Mouse (Mus musculus): ENCODE data around the gene Vps37b. TPM values are rescaled to one million over a fixed set of nuclear protein-coding genes. Genes with fewer than 3 reads are reported as not detected.

The Vps37b gene
- polyA plus RNA-seq, 1 experiment, result 41.7 TPM

GRCm38 (mm10) chr5:123989941-123990885 is 41.9 kb downstream of the Vps37b start:
- Histone ChIP-seq H3K4me1 (ENCODE audit: control insufficient read depth, insufficient read depth, low read length) (peaks cover 12% of the 10 kb centered on the region; the same call in 1 of the 2 replicates), H3K27ac (ENCODE audit: insufficient read depth, low read length) (no peak overlapping the region), H3K4me3 (replicated peaks; ENCODE audit: insufficient read depth, low read depth, low read length) (no peak overlapping the region), H3K27me3 (ENCODE audit: control insufficient read depth, insufficient read depth, low read length) (no peaks in the 10 kb centered on the region)
- WGBS, result 49% methylated on average over 20 of the region's 20 CpGs
- TF ChIP-seq POLR2A (IDR thresholded peaks at IDR 0.05; ENCODE audit: borderline replicate concordance, insufficient read depth, low read length), result no peak
- no peak for TF ChIP-seq CTCF (IDR thresholded peaks at IDR 0.05; ENCODE audit: borderline replicate concordance, insufficient read depth, low read depth, low read length)
- no peak for DNase-seq

DNA sequence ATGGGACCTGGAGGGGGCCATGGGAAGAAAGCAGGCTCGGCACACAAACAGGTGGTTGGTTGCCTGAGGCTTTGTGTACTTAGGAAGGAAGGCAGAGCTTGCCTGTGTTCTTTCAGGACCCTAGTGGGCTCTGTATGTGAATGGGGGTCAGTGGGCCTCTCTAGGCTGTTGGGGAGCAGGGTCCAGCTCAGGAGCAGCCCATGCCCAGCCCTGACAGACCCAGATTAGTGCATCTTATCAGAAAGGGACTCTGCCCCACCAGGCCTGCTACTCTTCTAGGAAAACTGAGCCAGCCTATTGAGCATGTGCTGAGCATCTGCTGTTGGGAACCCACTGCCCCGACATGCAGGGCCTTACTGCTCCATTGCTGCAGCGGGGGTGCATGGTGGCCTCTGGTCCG is 44.6 kb downstream of the Vps37b start:
- Histone ChIP-seq H3K27me3 (ENCODE audit: control insufficient read depth, insufficient read depth, low read length) (no peaks in the 10 kb centered on the region), H3K4me3 (replicated peaks; ENCODE audit: insufficient read depth, low read depth, low read length) (no peak overlapping the region), H3K4me1 (ENCODE audit: control insufficient read depth, insufficient read depth, low read length) (peaks cover 12% of the 10 kb centered on the region; the same call in 1 of the 2 replicates), H3K27ac (ENCODE audit: insufficient read depth, low read length) (no peak overlapping the region)
- TF ChIP-seq CTCF (IDR thresholded peaks at IDR 0.05; ENCODE audit: borderline replicate concordance, insufficient read depth, low read depth, low read length) (no peak), POLR2A (IDR thresholded peaks at IDR 0.05; ENCODE audit: borderline replicate concordance, insufficient read depth, low read length) (no peak)
- 68% methylated on average over 4 of the region's 4 CpGs for WGBS
- no peak for DNase-seq

DNA sequence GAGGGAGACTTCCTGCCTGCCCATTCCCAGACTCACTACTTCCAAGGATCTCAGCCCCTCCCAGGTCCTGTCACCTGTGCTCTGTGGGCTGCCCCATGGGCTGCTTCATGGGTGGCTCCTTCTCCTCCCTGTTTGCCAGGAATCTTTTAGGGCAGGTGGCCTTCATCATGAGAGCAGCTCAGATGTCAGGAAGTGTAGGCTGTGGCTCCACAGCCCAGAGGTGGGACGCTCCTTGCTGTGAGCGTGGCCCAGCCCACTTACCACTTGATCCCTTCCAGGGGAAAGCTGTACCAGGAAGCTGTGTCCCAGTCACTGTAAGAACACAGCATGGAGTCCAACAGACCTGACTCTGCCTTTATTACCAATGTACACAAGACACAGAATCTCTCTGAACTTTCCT is 45.1 kb downstream of the Vps37b start:
- H3K27me3 ChIP-seq (ENCODE audit: control insufficient read depth, insufficient read depth, low read length), result no peaks in the 10 kb centered on the region
- DNase-seq, result no peak
- H3K27ac ChIP-seq (ENCODE audit: insufficient read depth, low read length), result no peak overlapping the region
- no peak overlapping the region for H3K4me3 ChIP-seq (replicated peaks; ENCODE audit: insufficient read depth, low read depth, low read length)
- TF ChIP-seq CTCF (IDR thresholded peaks at IDR 0.05; ENCODE audit: borderline replicate concordance, insufficient read depth, low read depth, low read length), result no peak
- WGBS, result 93% methylated on average over 2 of the region's 2 CpGs
- H3K4me1 ChIP-seq (ENCODE audit: control insufficient read depth, insufficient read depth, low read length), result peaks cover 12% of the 10 kb centered on the region; the same call in 1 of the 2 replicates

GRCm38 (mm10) chr5:123985434-123985833 is 46.6 kb downstream of the Vps37b start:
- Histone ChIP-seq H3K4me3 (replicated peaks; ENCODE audit: insufficient read depth, low read depth, low read length) (no peak overlapping the region), H3K27ac (ENCODE audit: insufficient read depth, low read length) (no peak overlapping the region), H3K4me1 (ENCODE audit: control insufficient read depth, insufficient read depth, low read length) (peaks cover 24% of the 10 kb centered on the region), H3K27me3 (ENCODE audit: control insufficient read depth, insufficient read depth, low read length) (no peaks in the 10 kb centered on the region)
- TF ChIP-seq POLR2A (IDR thresholded peaks at IDR 0.05; ENCODE audit: borderline replicate concordance, insufficient read depth, low read length) (no peak), CTCF (IDR thresholded peaks at IDR 0.05; ENCODE audit: borderline replicate concordance, insufficient read depth, low read depth, low read length) (no peak)
- DNase-seq, result peak in 1 of 2 experiments; percentile 12
- WGBS, result 54% methylated on average over 9 of the region's 9 CpGs

DNA sequence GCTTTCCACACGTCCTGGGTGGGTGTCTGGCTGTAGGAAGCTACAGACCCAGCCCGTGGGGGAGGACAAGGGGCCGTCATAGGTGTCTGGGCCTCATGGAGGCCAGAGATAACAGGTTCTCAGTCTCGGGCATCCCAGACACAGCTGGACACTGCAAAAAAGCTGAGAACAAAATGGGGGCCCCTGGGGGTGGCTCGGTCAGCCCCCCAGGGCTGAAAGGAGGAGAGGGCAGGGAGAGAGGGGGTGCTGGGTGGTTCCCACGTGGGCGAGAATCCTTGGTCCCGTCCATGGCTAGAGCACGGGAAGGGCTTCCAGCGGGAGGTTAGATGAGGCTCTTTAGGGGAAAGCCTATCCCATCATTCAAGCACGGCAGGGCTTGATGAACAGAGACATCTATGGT is 49.2 kb downstream of the Vps37b start:
- Histone ChIP-seq H3K4me1 (ENCODE audit: control insufficient read depth, insufficient read depth, low read length) (peaks cover 35% of the 10 kb centered on the region), H3K27ac (ENCODE audit: insufficient read depth, low read length) (no peak overlapping the region), H3K4me3 (replicated peaks; ENCODE audit: insufficient read depth, low read depth, low read length) (no peak overlapping the region), H3K27me3 (ENCODE audit: control insufficient read depth, insufficient read depth, low read length) (no peaks in the 10 kb centered on the region)
- TF ChIP-seq CTCF (IDR thresholded peaks at IDR 0.05; ENCODE audit: borderline replicate concordance, insufficient read depth, low read depth, low read length) (no peak), POLR2A (IDR thresholded peaks at IDR 0.05; ENCODE audit: borderline replicate concordance, insufficient read depth, low read length) (no peak)
- DNase-seq, result peak in 1 of 2 experiments; percentile 6
- 81% methylated on average over 11 of the region's 11 CpGs for WGBS

- TF ChIP-seq POLR2A (IDR thresholded peaks at IDR 0.05; ENCODE audit: borderline replicate concordance, insufficient read depth, low read length), result no peak
- TF ChIP-seq CTCF (IDR thresholded peaks at IDR 0.05; ENCODE audit: borderline replicate concordance, insufficient read depth, low read depth, low read length), result no peak
- DNase-seq, result no peak
- no peaks in the 10 kb centered on the region for H3K27me3 ChIP-seq (ENCODE audit: control insufficient read depth, insufficient read depth, low read length)
- H3K4me1 ChIP-seq (ENCODE audit: control insufficient read depth, insufficient read depth, low read length), result peaks cover 33% of the 10 kb centered on the region
- no peak overlapping the region for H3K4me3 ChIP-seq (replicated peaks; ENCODE audit: insufficient read depth, low read depth, low read length)
- peak overlapping the region; percentile 68 for H3K27ac ChIP-seq (ENCODE audit: insufficient read depth, low read length)
- 30% methylated on average over 6 of the region's 6 CpGs for WGBS
Observed at GRCm38 (mm10) chr5:123981250-123981554, 50.9 kb downstream of the Vps37b start.

DNA sequence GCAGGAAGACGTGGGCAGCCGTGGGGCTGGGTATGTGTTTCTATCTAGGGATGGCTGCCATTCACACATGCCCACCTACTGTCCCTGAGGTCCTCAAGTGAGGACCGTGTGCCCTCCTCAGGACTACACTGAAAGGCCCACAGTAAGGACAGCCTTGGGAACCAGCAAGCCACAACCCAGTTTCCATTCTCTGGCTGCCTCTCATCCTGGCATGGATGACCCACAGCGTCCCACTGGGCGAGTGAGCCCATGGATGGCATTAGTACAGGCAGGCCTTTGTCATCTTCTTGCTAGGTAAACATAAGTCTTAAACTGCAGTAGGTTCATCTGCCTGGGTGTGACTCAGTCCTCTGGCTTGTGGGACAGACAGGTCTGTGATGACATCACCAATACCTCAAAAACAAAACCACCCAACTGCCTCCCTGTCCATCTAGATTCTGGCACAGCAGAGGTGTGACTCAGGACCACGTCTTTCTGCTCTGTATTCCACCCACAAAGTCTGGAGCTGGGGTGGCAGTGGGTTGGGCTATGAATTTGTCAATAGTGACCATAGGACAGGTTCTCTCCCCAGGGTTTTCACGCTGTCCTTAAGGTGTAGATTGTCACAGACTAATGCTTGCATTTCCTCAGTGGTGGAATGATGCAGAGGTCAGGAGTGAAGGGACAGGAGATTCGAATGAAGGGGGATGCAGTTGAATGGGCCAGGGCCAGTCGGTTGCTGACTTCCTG is 51.4 kb downstream of the Vps37b start:
- H3K27me3 ChIP-seq (ENCODE audit: control insufficient read depth, insufficient read depth, low read length), result no peaks in the 10 kb centered on the region
- peak overlapping the region; percentile 68 for H3K27ac ChIP-seq (ENCODE audit: insufficient read depth, low read length)
- TF ChIP-seq CTCF (IDR thresholded peaks at IDR 0.05; ENCODE audit: borderline replicate concordance, insufficient read depth, low read depth, low read length) (no peak), POLR2A (IDR thresholded peaks at IDR 0.05; ENCODE audit: borderline replicate concordance, insufficient read depth, low read length) (no peak)
- WGBS, result 35% methylated on average over 9 of the region's 9 CpGs
- H3K4me3 ChIP-seq (replicated peaks; ENCODE audit: insufficient read depth, low read depth, low read length), result no peak overlapping the region
- peaks cover 30% of the 10 kb centered on the region for H3K4me1 ChIP-seq (ENCODE audit: control insufficient read depth, insufficient read depth, low read length)
- DNase-seq, result peak; percentile 37 to 60
